Mouse (Mus musculus) gastrocnemius, postnatal 36 days (tissue): Measurements from ENCODE around the gene Pcyt1a. TPM values are rescaled to one million over a fixed set of nuclear protein-coding genes. Genes with fewer than 3 reads are reported as not detected.

Experiments
- DNase-seq, 2 experiments: peaks; one replicate each; pipeline ENCODE4 v3.0.0; 2022
- intact Hi-C: fragments of 180-260 bp; cut with DNase I; formaldehyde crosslinking; loops from one replicate; pipeline ENCODE4 v1.15.1; 2025
- total RNA-seq, 2 experiments: library from RNA; stranded (reverse); gene quantifications; 2 replicates each; pipeline ENCODE4 v1.2.3; 2021

The Pcyt1a gene
- total RNA-seq, 2 experiments from 2014 or later: 105 to 121 TPM

- no peak for DNase-seq
- intact Hi-C loops: loop anchor here (5.0 kb wide), 2 partner anchors 101 to 176 kb away; partner anchors contain the start of gene Tfrc
Observed at GRCm38 (mm10) chr16:32506298-32506697, 75.6 kb downstream of the Pcyt1a start.

GRCm38 (mm10) chr16:32506868-32507267 lies 76.1 kb downstream of the Pcyt1a start:
- DNase-seq: no peak
- intact Hi-C loops: loop anchor here (5.0 kb wide), 2 partner anchors 100 to 175 kb away; partner anchors contain the start of gene Tfrc

- intact Hi-C loops: loop anchor here (5.0 kb wide), 2 partner anchors 100 to 175 kb away; partner anchors contain the start of gene Tfrc
- DNase-seq: peak in 1 of 2 experiments; percentile 60
Observed at GRCm38 (mm10) chr16:32507407-32507806, 76.7 kb downstream of the Pcyt1a start.

GRCm38 (mm10) chr16:32508035-32508434 lies 77.3 kb downstream of the Pcyt1a start:
- intact Hi-C loops: loop anchor here (5.0 kb wide), 2 partner anchors 99 to 174 kb away; partner anchors contain the start of gene Tfrc
- DNase-seq: no peak

- intact Hi-C loops: loop anchor here (5.0 kb wide), 2 partner anchors 99 to 174 kb away; partner anchors contain the start of gene Tfrc
Observed at GRCm38 (mm10) chr16:32508506-32509065, 77.9 kb downstream of the Pcyt1a start.

GRCm38 (mm10) chr16:32509066-32509942 lies 78.6 kb downstream of the Pcyt1a start:
- intact Hi-C loops: loop anchor here (5.0 kb wide), 2 partner anchors 98 to 173 kb away; partner anchors contain the start of gene Tfrc
- DNase-seq: no peak

More at GRCm38 (mm10) chr16:32508506-32509065, 77.9 kb downstream of the Pcyt1a start:
- no peak for DNase-seq

GRCm38 (mm10) chr16:32510399-32511337 lies 79.9 kb downstream of the Pcyt1a start:
- intact Hi-C loops: no loop called here
- DNase-seq: no peak

- DNase-seq: no peak
- intact Hi-C loops: no loop called here
Observed at GRCm38 (mm10) chr16:32511338-32511734, 80.6 kb downstream of the Pcyt1a start.

GRCm38 (mm10) chr16:32511827-32512490 lies 81.2 kb downstream of the Pcyt1a start:
- no peak for DNase-seq
- intact Hi-C loops: no loop called here

- intact Hi-C loops: no loop called here
- DNase-seq: peak in 1 of 2 experiments; percentile 31
Observed at GRCm38 (mm10) chr16:32512921-32513320, 82.2 kb downstream of the Pcyt1a start.

- intact Hi-C loops: no loop called here
- no peak for DNase-seq
Observed at GRCm38 (mm10) chr16:32513401-32513800, 82.7 kb downstream of the Pcyt1a start.

- DNase-seq: no peak
- intact Hi-C loops: no loop called here
Observed at GRCm38 (mm10) chr16:32513948-32514347, 83.2 kb downstream of the Pcyt1a start.

GRCm38 (mm10) chr16:32516006-32516962 lies 85.6 kb downstream of the Pcyt1a start:
- intact Hi-C loops: no loop called here
- no peak for DNase-seq

GRCm38 (mm10) chr16:32517785-32518481 lies 87.2 kb downstream of the Pcyt1a start:
- no peak for DNase-seq
- intact Hi-C loops: no loop called here

GRCm38 (mm10) chr16:32519656-32520371 lies 89.1 kb downstream of the Pcyt1a start:
- no peak for DNase-seq
- intact Hi-C loops: no loop called here

GRCm38 (mm10) chr16:32520372-32520748 lies 89.6 kb downstream of the Pcyt1a start:
- intact Hi-C loops: no loop called here
- no peak for DNase-seq

- no peak for DNase-seq
- intact Hi-C loops: no loop called here
Observed at GRCm38 (mm10) chr16:32522578-32523194, 92.0 kb downstream of the Pcyt1a start.
